Mouse (Mus musculus) olfactory bulb, adult 2 months (tissue): ENCODE measurements around the gene Rbbp8nl. TPM values are rescaled to one million over a fixed set of nuclear protein-coding genes. Genes with fewer than 3 reads are reported as not detected.

Experiments used
- H3K27ac ChIP-seq: fragments of 200-500 bp; 2 replicates; pipeline ENCODE4 v1.5.1; 2012; ENCODE audit warnings: low read depth, low read length; ENCODE audit not compliant: insufficient read depth
- H3K4me1 ChIP-seq: fragments of 200-500 bp; 2 replicates; pipeline ENCODE4 v1.6.1; 2012; ENCODE audit warnings: low read length; ENCODE audit not compliant: control insufficient read depth, insufficient read depth
- H3K4me3 ChIP-seq: fragments of 200-500 bp; 2 replicates; pipeline ENCODE4 v1.5.1; 2012; ENCODE audit warnings: mild to moderate bottlenecking, low read depth, low read length, moderate library complexity; ENCODE audit not compliant: insufficient read depth
- CTCF ChIP-seq: fragments of 200-500 bp; IDR thresholded peaks from 2 replicates; pipeline ENCODE4 v1.5.1; 2012; ENCODE audit warnings: low read depth, mild to moderate bottlenecking, low read length, moderate library complexity; ENCODE audit not compliant: insufficient read depth
- POLR2A ChIP-seq: fragments of 200-500 bp; IDR thresholded peaks from 2 replicates; pipeline ENCODE4 v1.6.1; 2012; ENCODE audit warnings: mild to moderate bottlenecking, low read depth, low read length, moderate library complexity; ENCODE audit not compliant: insufficient read depth
- WGBS: fragments of 180-500 bp; shearing (Covaris S2); methylation state at CpG from one replicate; pipeline ENCODE4 v1.1.7; 2018; 5-methylcytosine and 5-hydroxymethylcytosine counted together
- polyA plus RNA-seq: library from polyadenylated mRNA; stranded (reverse); fragments of >200 nt; gene quantifications from 2 replicates; pipeline ENCODE4 v1.2.4, GENCODE M21; 2012; ENCODE audit warnings: low replicate concordance; ENCODE audit not compliant: missing spikeins, insufficient read depth, insufficient read length

The Rbbp8nl gene
- polyA plus RNA-seq, 1 experiment, result not detected

GRCm38 (mm10) chr2:180228592-180228991 lies 61.1 kb downstream of the Rbbp8nl start:
- 77% methylated on average over 7 of the region's 7 CpGs for WGBS
- TF ChIP-seq CTCF (no peak), POLR2A (no peak)
- Histone ChIP-seq H3K4me3 (no peak overlapping the region), H3K4me1 (peaks cover 25% of the 10 kb centered on the region), H3K27ac (no peak overlapping the region)

DNA sequence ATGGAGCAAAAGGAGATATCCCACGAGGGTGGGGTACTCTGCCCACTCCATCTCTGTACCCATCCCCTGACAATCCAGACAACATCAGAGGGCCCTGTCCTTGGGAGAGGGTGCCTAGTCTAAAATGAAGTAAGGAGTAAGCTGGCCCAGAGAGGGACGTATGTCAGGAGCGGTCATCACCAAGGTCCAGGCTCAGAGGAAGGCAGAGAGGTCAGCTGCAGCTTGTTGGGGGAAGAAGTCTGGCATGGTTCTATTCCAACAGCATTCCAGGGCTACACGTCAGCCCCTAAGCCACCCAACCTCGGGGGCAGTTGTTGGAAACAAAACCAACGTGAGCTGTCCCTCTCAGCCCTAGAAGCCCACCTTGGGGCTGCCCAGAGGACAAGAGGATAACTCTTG lies 61.6 kb downstream of the Rbbp8nl start:
- Histone ChIP-seq H3K27ac (no peak overlapping the region), H3K4me3 (no peak overlapping the region), H3K4me1 (peaks cover 25% of the 10 kb centered on the region)
- TF ChIP-seq CTCF (no peak), POLR2A (no peak)
- WGBS, result 69% methylated on average over 6 of the region's 6 CpGs

Other genes starting within 250 kb of the Rbbp8nl start
- gene Psma7, start 247.4 kb downstream of the Rbbp8nl start, polyA plus RNA-seq, result not detected in 2 replicates
- not detected in 2 replicates for gene Ss18l1, start 247.4 kb downstream of the Rbbp8nl start, polyA plus RNA-seq
- gene Mtg2, start 219.3 kb downstream of the Rbbp8nl start, polyA plus RNA-seq, result not detected in 2 replicates
- gene Hrh3, start 185.4 kb downstream of the Rbbp8nl start, polyA plus RNA-seq, result not detected in 2 replicates
- gene Osbpl2, start 170.6 kb downstream of the Rbbp8nl start, polyA plus RNA-seq, result not detected in 2 replicates
- gene Adrm1, start 118.4 kb downstream of the Rbbp8nl start, polyA plus RNA-seq, result not detected in 2 replicates
- gene Lama5, start 64.0 kb downstream of the Rbbp8nl start, polyA plus RNA-seq, result not detected in 2 replicates
- gene Rps21, start 32.5 kb downstream of the Rbbp8nl start, polyA plus RNA-seq, result 1,119 TPM in 1 of 2 replicates, not detected in the other
- gene Cables2, start 16.4 kb downstream of the Rbbp8nl start, polyA plus RNA-seq, result not detected in 2 replicates
- not detected in 2 replicates for gene Gata5, start 44.8 kb upstream of the Rbbp8nl start, polyA plus RNA-seq
- gene Slco4a1, start 166.4 kb upstream of the Rbbp8nl start, polyA plus RNA-seq, result not detected in 2 replicates
- gene Ntsr1, start 210.1 kb upstream of the Rbbp8nl start, polyA plus RNA-seq, result not detected in 2 replicates